Mouse (Mus musculus) heart, adult 2 months (tissue): ENCODE data around the gene Hlf. TPM values are rescaled to one million over a fixed set of nuclear protein-coding genes. Genes with fewer than 3 reads are reported as not detected.

Experiments
- DNase-seq, 2 experiments: peaks; one replicate each; pipeline ENCODE4 v3.0.0; 2021
- H3K27ac ChIP-seq: fragments of 200-600 bp; 2 replicates; pipeline ENCODE4 v1.8.1; 2022
- H3K27me3 ChIP-seq: fragments of 200-500 bp; 2 replicates; pipeline ENCODE4 v1.6.1; 2012; ENCODE audit warnings: mild to moderate bottlenecking, low read length, inconsistent platforms, mixed read lengths; ENCODE audit not compliant: control insufficient read depth, insufficient read depth
- H3K36me3 ChIP-seq: fragments of 200-500 bp; 2 replicates; pipeline ENCODE4 v1.6.1; 2012; ENCODE audit warnings: low read length, inconsistent platforms; ENCODE audit not compliant: control insufficient read depth, insufficient read depth
- H3K4me1 ChIP-seq: fragments of 200-500 bp; 2 replicates; pipeline ENCODE4 v1.6.1; 2011; ENCODE audit warnings: low read length; ENCODE audit not compliant: control insufficient read depth, insufficient read depth
- H3K4me3 ChIP-seq: fragments of 200-600 bp; 2 replicates; pipeline ENCODE4 v1.8.1; 2022
- H3K79me2 ChIP-seq: fragments of 200-500 bp; replicated peaks from 2 replicates; pipeline ENCODE4 v1.6.1; 2012; ENCODE audit warnings: mild to moderate bottlenecking, inconsistent platforms, low read length, moderate library complexity, mixed read lengths; ENCODE audit not compliant: control insufficient read depth, insufficient read depth
- H3K9ac ChIP-seq: fragments of 200-500 bp; 2 replicates; pipeline ENCODE4 v1.6.1; 2012; ENCODE audit warnings: low read depth, mild to moderate bottlenecking, control low read depth, inconsistent platforms, low read length, mixed read lengths
- CTCF ChIP-seq: fragments of 200-600 bp; IDR thresholded peaks from 2 replicates; pipeline ENCODE4 v1.8.1; 2022; ENCODE audit warnings: antibody characterized with exemption, mild to moderate bottlenecking, moderate library complexity
- EP300 ChIP-seq: fragments of 200-500 bp; IDR thresholded peaks from 2 replicates; pipeline ENCODE4 v1.6.1; 2011; ENCODE audit warnings: low read depth, low read length, control low read depth; ENCODE audit not compliant: insufficient read depth
- POLR2A ChIP-seq: fragments of 200-500 bp; IDR thresholded peaks from 2 replicates; pipeline ENCODE4 v1.6.1; 2011; ENCODE audit warnings: mild to moderate bottlenecking, low read depth, low read length, control low read depth; ENCODE audit not compliant: insufficient read depth
- WGBS: fragments of 180-500 bp; shearing (Covaris S2); methylation state at CpG from one replicate; pipeline ENCODE4 v1.1.7; 2018; 5-methylcytosine and 5-hydroxymethylcytosine counted together
- intact Hi-C: fragments of 180-260 bp; cut with DNase I; formaldehyde crosslinking; loops from one replicate; pipeline ENCODE4 v1.15.1; 2025
- polyA plus RNA-seq: library from polyadenylated mRNA; depleted of rRNA; stranded (reverse); fragments of >200 nt; gene quantifications from 2 replicates; pipeline ENCODE4 v1.2.3, GENCODE M21; 2012
- total RNA-seq, 2 experiments: library from RNA; stranded (reverse); gene quantifications; 2 replicates each; pipeline ENCODE4 v1.2.3; 2021

Gene Hlf
- total and polyA plus RNA-seq, 3 experiments = 11.0 to 18.2 (median 14.0) TPM

DNA sequence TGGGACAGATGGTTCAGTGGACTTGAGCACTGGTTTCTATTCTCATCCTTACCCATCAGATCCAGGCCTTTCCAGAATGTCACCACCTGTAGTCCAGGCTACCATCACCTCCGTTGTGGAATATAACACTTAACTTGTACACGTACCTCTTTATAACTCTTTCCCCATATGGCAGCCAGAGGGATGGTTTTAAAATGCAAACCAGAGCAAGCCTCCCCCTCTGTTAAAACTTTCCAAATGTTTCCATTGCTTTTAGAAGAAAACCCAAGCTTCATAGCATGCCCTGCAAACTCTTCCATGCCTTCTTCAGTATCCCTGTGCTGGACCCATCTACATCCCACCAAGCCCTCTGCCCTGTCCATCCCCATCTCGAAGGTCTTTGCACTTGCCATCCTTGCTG is 66.1 kb downstream of the Hlf start:
- no peak for DNase-seq
- TF ChIP-seq CTCF = no peak
- TF ChIP-seq EP300 = no peak
- no peak for TF ChIP-seq POLR2A
- H3K9ac ChIP-seq = no peak overlapping the region
- 83% methylated on average over 3 of the region's 3 CpGs for WGBS
- no peaks in the 10 kb centered on the region for H3K27me3 ChIP-seq
- H3K27ac ChIP-seq = no peak overlapping the region
- H3K4me1 ChIP-seq = no peaks in the 10 kb centered on the region
- no peaks in the 10 kb centered on the region for H3K36me3 ChIP-seq
- intact Hi-C loops = no loop called here
- no peak overlapping the region for H3K4me3 ChIP-seq
- H3K79me2 ChIP-seq = no peaks in the 10 kb centered on the region

DNA sequence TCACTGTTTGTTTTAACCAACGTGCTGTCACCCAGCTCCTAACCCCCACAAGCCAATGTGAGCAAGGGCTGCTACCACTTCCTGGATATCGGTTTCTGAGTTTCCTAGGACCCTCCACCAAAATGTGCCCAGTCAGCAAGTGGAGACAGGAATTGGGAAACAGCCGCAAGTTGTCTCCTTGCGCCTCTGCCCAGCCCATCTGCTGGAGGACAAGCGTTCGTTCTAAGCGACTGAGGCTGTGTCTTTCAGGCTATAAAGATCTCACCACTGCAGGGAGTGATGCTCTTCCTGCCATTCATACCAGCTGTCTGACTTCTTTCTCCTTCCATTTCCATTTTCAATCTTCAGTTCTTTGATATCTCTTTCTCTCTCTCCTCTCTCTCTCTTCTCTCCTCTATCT is 69.8 kb downstream of the Hlf start:
- TF ChIP-seq EP300 = no peak
- no peak for TF ChIP-seq CTCF
- no peak for TF ChIP-seq POLR2A

DNA sequence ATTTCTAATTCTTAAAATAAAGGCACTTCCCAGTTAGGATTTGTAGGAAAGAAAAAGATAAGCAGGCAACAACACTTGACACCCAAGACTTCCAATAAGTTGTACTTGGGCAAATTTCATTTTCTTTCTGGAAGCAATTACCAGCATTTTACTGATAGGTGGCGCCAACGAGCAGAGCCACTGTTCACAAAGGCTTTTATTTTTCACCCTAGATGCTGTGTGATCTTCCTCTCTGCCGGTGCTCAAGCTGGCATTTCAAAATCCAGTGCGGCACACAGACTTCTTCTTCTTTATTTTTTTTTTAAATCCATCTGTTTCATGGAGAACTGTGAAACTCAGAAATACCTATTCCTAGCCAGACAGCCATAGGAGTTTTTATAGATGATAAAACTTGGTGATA is 73.2 kb downstream of the Hlf start:
- TF ChIP-seq POLR2A = no peak
- peak; percentile 95 for TF ChIP-seq CTCF
- no peak overlapping the region for H3K4me3 ChIP-seq
- intact Hi-C loops = loop anchor here (1.0 to 5.0 kb wide), 3 partner anchors 73 to 299 kb away; partner anchors contain the start of gene Hlf
- 9% methylated on average over 4 of the region's 4 CpGs for WGBS
- no peaks in the 10 kb centered on the region for H3K4me1 ChIP-seq
- no peak overlapping the region for H3K9ac ChIP-seq
- no peaks in the 10 kb centered on the region for H3K27me3 ChIP-seq
- peak in 1 of 2 experiments; percentile 49 for DNase-seq
- H3K79me2 ChIP-seq = no peaks in the 10 kb centered on the region
- no peaks in the 10 kb centered on the region for H3K36me3 ChIP-seq
- H3K27ac ChIP-seq = no peak overlapping the region

More for the DNA sequence above, 69.8 kb downstream of the Hlf start:
- Histone ChIP-seq H3K36me3 (no peaks in the 10 kb centered on the region), H3K79me2 (no peaks in the 10 kb centered on the region), H3K4me3 (no peak overlapping the region), H3K4me1 (no peaks in the 10 kb centered on the region), H3K27ac (no peak overlapping the region), H3K27me3 (no peaks in the 10 kb centered on the region), H3K9ac (no peak overlapping the region)
- DNase-seq = no peak
- intact Hi-C loops = no loop called here
- 68% methylated on average over 7 of the region's 7 CpGs for WGBS

DNA sequence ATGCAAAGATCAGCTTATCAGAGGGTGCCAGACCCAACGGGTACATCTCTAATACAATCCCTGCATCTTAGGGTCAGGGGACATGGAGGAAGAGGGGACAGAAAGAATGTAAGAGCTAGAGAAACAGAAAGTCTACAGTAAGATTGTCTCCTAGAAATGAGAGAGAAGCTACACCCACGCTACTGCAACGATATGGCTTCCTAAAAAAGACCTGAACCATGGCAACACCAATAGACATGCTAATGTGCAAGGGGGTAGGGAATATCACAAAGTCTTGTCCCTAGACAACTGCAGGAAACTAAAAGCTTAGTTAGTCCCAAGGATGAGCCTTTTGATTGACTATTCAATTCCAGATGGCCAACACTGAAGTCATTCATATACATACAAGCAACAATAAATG is 76.1 kb downstream of the Hlf start:
- DNase-seq = no peak
- Histone ChIP-seq H3K4me1 (no peaks in the 10 kb centered on the region), H3K4me3 (no peak overlapping the region), H3K27me3 (no peaks in the 10 kb centered on the region), H3K9ac (no peak overlapping the region), H3K79me2 (no peaks in the 10 kb centered on the region), H3K36me3 (no peaks in the 10 kb centered on the region), H3K27ac (no peak overlapping the region)
- TF ChIP-seq POLR2A (no peak), CTCF (no peak), EP300 (no peak)
- WGBS = 84% methylated on average over 3 of the region's 3 CpGs
- intact Hi-C loops = loop anchor here (5.0 kb wide), 1 partner anchor 103 kb away; no protein-coding TSS in a partner anchor

DNA sequence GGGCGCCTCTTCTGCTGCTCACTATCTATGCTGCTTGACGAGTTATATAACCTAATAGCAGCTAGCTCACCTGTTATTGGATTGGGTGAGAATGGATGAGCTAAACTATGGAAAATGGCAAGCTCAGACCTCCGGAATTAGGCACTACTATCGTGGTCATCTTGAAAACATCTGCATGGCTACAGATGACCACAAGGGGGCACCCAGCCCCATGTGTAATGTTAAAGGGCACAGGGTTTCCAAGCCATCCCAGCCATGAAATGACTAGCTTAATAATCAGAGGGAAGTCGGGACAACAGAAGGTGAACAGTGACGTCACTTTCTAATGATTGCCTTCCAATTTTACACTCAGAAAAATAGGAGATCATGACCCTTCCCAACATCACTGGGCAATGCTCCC is 83.7 kb downstream of the Hlf start:
- H3K4me3 ChIP-seq = no peak overlapping the region
- H3K27me3 ChIP-seq = no peaks in the 10 kb centered on the region
- H3K4me1 ChIP-seq = no peaks in the 10 kb centered on the region; the same call in 1 of the 2 replicates
- no peaks in the 10 kb centered on the region for H3K79me2 ChIP-seq
- no peaks in the 10 kb centered on the region for H3K36me3 ChIP-seq
- peak; percentile 49 to 66 for DNase-seq
- H3K9ac ChIP-seq = no peak overlapping the region
- H3K27ac ChIP-seq = no peak overlapping the region
- intact Hi-C loops = loop anchor here (2.0 kb wide), 2 partner anchors 124 to 316 kb away; no protein-coding TSS in a partner anchor
- 0 out of 2 replicates have a peak, but pooled peaks have one; percentile 41 for TF ChIP-seq EP300
- TF ChIP-seq CTCF = peak; percentile 97
- TF ChIP-seq POLR2A = no peak
- WGBS = 37% methylated on average over 6 of the region's 6 CpGs

DNA sequence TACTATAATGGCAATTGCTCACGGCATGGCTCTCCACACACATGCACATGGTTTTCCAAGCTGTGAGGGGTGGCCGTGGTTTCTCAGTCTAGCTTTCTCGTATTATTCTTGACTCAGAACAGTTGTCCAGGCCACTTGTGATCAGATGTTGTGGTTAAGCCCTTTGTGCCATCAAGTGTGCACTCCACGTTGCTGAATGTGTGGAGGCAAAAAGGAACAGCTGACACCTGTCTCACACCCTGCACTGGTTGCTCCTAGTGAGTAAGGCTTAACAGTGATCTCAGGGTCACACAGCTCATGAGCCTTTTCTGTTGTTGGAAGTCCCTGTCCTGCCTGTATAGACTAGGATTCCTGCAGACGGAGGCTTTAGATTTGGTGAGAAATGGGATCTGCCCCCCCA is 84.6 kb downstream of the Hlf start:
- TF ChIP-seq POLR2A (no peak), EP300 (no peak), CTCF (no peak)
- Histone ChIP-seq H3K9ac (no peak overlapping the region), H3K27me3 (no peaks in the 10 kb centered on the region), H3K4me3 (no peak overlapping the region), H3K36me3 (no peaks in the 10 kb centered on the region), H3K27ac (no peak overlapping the region), H3K4me1 (no peaks in the 10 kb centered on the region; the same call in 1 of the 2 replicates), H3K79me2 (no peaks in the 10 kb centered on the region)
- WGBS = 93% methylated on average over 5 of the region's 5 CpGs
- DNase-seq = no peak
- intact Hi-C loops = loop anchor here (2.0 kb wide), 2 partner anchors 123 to 317 kb away; no protein-coding TSS in a partner anchor
